Comparison of ENCODE assay signal across 2 mouse cellular contexts in genomic region chr7:102415272-102415671, GRCm38 (mm10). TPM values are rescaled to one million over a fixed set of nuclear protein-coding genes. Genes with fewer than 3 reads are reported as not detected.
DNase-seq lines count a peak whose midpoint lies in the region; TF ChIP-seq lines count a peak whose summit lies in the region.
"Not testable (repeated sequence)": the region's sequence is repeated elsewhere in the genome, so short reads cannot be mapped to it uniquely, and the experiment has no call there.

No protein-coding gene starts in this region.

- H3K4me1 ChIP-seq in ES-E14 (ENCODE audit: control insufficient read depth in 2 of 2, insufficient read depth in 2 of 2, low read length in 2 of 2, poor library complexity in 1 of 2) = not testable (repeated sequence)

- H3K9me3 ChIP-seq in ES-E14 (ENCODE audit: control insufficient read depth, insufficient read depth, low read depth, low read length) = not testable (repeated sequence)

- not testable (repeated sequence) for H3K27ac ChIP-seq in ES-E14 (ENCODE audit: insufficient read depth, low read depth, low read length, poor library complexity, severe bottlenecking)

- DNase-seq in ES-E14 (ENCODE audit: low read depth, low spot score) = not testable (repeated sequence)
- peak; percentile 55 for DNase-seq in heart, adult 11 months

- not testable (repeated sequence) for H3K4me3 ChIP-seq in ES-E14 (ENCODE audit: insufficient read depth in 1 of 2, low read depth in 1 of 2, low read length in 2 of 2, poor library complexity in 1 of 2, severe bottlenecking in 1 of 2)

- in situ Hi-C loops in ES-E14 (cut with MboI; ENCODE audit: low sequenced_read_pairs in 2 of 2, unreplicated experiment in 2 of 2) = not testable (repeated sequence)

- not testable (repeated sequence) for H3K36me3 ChIP-seq in ES-E14 (ENCODE audit: control insufficient read depth, insufficient read depth, low read length, poor library complexity, severe bottlenecking)

- not testable (repeated sequence) for H3K9ac ChIP-seq in ES-E14 (ENCODE audit: insufficient read depth, low read depth, low read length, poor library complexity, severe bottlenecking)

TF ChIP-seq in ES-E14, 5 proteins besides CTCF, POLR2A, EP300 and RAD21:
- TF ChIP-seq ZNF384 (IDR thresholded peaks at IDR 0.05; ENCODE audit: low read depth, low read length) = peak; percentile 87

RNA-seq across cellular contexts. Expression of gene Rrm1, which starts 26.2 kb away (rescaled TPM):
- 92.8 and 109 TPM in 2 replicates for total RNA-seq in ES-E14 (2012; rRNA removed)
